Mouse (Mus musculus) Patski (cell line): Measurements from ENCODE around the gene Mtmr10. TPM values are rescaled to one million over a fixed set of nuclear protein-coding genes. Genes with fewer than 3 reads are reported as not detected.

Experiments
- ATAC-seq: fragments of 100-300 bp; one replicate; pipeline ENCODE4 v1.8.0; 2021
- CTCF ChIA-PET: fragments of 350-600 bp; sonication (Branson Sonifier 250); formaldehyde crosslinking; loops from one replicate; lab custom pipeline; 2022; ENCODE audit warnings: inconsistent platforms; lab: Charles Lee
- POLR2A ChIA-PET: fragments of 350-600 bp; sonication (Branson Sonifier 250); formaldehyde crosslinking; loops from one replicate; lab custom pipeline; 2022; ENCODE audit warnings: antibody characterized with exemption, inconsistent platforms; lab: Charles Lee
- DNase-seq: peaks from one replicate; pipeline ENCODE4 v3.0.0-alpha.2; 2011; ENCODE audit warnings: low read depth, low spot score
- H3K27me3 ChIP-seq: fragments of 371-371 bp; one replicate; pipeline ENCODE4 v1.5.1; 2021
- CTCF ChIP-seq: fragments of 100-300 bp; IDR thresholded peaks from one replicate; pipeline ENCODE4 v1.5.1; 2021
- in situ Hi-C: fragments of 300-500 bp; cut with MboI; formaldehyde crosslinking; loops from 3 replicates; pipeline ENCODE4 v1.11.1; 2018; ENCODE audit warnings: low pct_unique_long_range_greater_than_20kb, mixed read lengths
- polyA plus RNA-seq: library from polyadenylated mRNA; unstranded; gene quantifications from one replicate; pipeline ENCODE4 v1.2.3, GENCODE M21; 2021

Mtmr10 gene
- polyA plus RNA-seq, 1 experiment from 2014 or later = 26.7 TPM

DNA sequence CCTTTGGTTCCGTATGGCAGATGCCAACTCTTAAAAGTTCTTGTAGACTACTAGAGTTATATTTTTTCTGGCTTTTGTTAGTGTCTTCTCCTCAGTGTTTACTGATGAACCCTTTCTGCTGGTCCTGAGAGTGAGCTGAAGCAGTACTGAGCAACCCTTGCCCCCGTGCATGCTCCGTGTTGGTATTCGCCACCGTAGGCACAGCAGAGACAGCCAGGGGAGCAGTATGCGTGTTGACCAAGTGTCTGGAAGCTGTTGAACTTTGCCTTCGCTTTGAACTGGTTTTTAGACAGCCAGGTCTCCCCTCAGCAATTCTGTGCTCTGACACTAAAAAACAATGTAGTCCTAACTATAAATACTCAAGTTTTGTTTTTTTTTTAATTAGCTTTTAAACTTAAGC is 2.0 kb downstream of the Mtmr10 start:
- CTCF ChIA-PET = interaction anchor here (1.0 to 1.4 kb wide), 2 partner anchors 9 to 125 kb away, joined by 4 read pairs; no protein-coding TSS in a partner anchor
- in situ Hi-C loops = no loop called here
- ATAC-seq (no peak), DNase-seq (no peak)
- POLR2A ChIA-PET = no interaction called here
- H3K27me3 ChIP-seq = no peaks in the 10 kb centered on the region
- TF ChIP-seq CTCF = no peak

DNA sequence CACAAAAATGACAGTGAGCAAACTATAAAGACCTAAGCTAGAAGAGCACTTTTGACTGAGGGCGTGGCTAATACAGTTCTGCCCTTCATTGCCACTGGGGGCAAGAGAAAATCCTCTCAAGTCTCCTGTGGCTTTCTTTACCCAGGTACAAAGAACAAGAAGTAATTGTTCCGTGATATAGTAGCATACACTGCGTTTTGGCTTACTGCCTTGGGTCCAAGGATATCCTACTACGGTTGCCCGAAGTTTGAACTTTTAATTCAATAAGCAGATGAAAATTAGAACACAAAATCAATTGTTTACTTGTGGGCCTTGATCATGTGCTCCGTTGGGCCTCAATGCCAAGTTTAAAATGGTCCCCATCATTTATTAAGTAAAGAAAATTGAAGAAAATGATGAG is 3.0 kb downstream of the Mtmr10 start:
- ChIA-PET POLR2A (no interaction called here), CTCF (no interaction called here)
- in situ Hi-C loops = no loop called here
- no peak for DNase-seq
- no peaks in the 10 kb centered on the region for H3K27me3 ChIP-seq
- TF ChIP-seq CTCF = no peak
- ATAC-seq = no peak

DNA sequence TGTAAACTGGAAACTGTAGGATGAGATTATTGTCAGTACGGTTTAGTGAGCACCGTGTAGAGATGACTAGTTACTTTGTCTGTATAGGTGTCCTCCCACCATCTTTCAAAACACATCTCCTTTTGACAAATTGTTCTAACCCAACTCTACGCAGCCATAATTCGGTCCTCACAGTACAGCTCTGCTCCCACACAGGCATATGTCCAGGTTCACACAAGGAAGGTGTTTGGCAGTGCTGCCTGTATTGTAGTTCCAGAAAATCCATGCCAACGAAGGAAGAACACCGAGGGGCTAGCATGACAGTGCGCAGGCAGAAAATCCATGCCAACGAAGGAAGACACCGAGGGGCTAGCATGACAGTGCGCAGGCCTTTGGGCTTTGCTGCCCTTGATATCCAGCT is 4.3 kb downstream of the Mtmr10 start:
- in situ Hi-C loops = no loop called here
- ChIA-PET POLR2A (interaction anchor here (0.9 kb wide), 1 partner anchor 14 kb away, joined by 3 read pairs; no protein-coding TSS in a partner anchor), CTCF (interaction anchor here (0.7 to 1.8 kb wide), 4 partner anchors 14 to 56 kb away, joined by 3 to 5 read pairs (median 4); no protein-coding TSS in a partner anchor)
- DNase-seq (no peak), ATAC-seq (no peak)
- H3K27me3 ChIP-seq = no peaks in the 10 kb centered on the region
- no peak for TF ChIP-seq CTCF

DNA sequence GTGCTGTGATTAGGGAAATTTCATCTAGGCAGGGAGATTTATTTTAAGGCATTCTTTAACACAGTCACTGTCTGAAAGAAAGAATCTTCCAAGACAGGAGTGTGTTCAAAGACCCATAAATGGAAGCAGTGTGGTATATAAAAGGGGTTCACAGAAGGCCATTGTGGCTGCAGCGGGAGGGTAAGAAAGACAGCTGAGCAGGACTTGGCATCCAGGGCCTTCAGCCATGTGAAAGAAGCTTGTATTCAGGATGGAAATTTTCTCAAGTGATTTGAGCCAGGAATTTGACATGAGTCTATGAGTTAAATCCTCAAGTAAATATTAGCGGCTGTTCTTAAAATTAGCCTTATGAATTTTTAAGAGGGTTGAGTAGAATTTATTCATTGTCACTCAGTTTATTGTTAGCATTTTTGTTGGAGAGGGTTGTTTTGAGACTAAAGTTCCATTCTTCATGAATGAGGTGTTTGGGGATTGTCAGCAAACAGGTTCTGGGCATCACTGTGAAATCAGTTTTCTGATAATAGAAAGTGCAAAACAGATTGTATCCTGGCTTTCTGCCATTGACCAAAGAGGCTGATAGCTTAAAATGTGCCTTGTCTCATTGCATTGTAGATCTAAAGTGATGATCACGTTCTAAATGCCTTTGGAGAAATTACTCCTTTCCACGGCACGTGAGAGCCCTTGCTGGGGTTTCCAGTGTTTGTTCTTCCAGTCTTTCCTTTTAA is 9.0 kb downstream of the Mtmr10 start:
- ChIA-PET CTCF (interaction anchor here (0.9 to 1.8 kb wide), 3 partner anchors 10 to 117 kb away, joined by 3 to 6 read pairs (median 3); no protein-coding TSS in a partner anchor), POLR2A (no interaction called here)
- ATAC-seq = no peak
- TF ChIP-seq CTCF = no peak
- no peaks in the 10 kb centered on the region for H3K27me3 ChIP-seq
- no peak for DNase-seq
- in situ Hi-C loops = no loop called here

DNA sequence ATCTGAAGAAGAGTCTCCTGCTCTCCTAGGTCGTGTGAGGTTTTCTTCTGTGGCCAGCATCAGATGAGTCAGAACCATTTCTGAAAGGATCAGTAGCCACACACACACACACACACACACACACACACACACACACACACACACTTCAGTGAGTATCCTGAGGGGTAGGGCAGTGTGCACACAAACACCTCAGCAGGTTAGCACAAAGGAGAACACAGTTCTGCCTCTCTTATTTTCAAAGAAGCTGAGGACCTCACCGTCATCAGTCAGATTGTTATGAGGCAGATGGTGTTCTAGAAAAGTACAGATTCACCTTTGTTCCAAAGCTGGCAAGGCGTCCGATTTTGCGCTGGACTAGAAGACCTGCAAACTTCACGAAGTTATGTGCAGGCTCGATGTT is 22.8 kb downstream of the Mtmr10 start:
- ChIA-PET CTCF (interaction anchor here (1.6 to 2.0 kb wide), 2 partner anchors 10 to 18 kb away, joined by 5 read pairs; no protein-coding TSS in a partner anchor), POLR2A (no interaction called here)
- DNase-seq (no peak), ATAC-seq (no peak)
- in situ Hi-C loops = no loop called here
- H3K27me3 ChIP-seq = no peaks in the 10 kb centered on the region
- TF ChIP-seq CTCF = no peak

DNA sequence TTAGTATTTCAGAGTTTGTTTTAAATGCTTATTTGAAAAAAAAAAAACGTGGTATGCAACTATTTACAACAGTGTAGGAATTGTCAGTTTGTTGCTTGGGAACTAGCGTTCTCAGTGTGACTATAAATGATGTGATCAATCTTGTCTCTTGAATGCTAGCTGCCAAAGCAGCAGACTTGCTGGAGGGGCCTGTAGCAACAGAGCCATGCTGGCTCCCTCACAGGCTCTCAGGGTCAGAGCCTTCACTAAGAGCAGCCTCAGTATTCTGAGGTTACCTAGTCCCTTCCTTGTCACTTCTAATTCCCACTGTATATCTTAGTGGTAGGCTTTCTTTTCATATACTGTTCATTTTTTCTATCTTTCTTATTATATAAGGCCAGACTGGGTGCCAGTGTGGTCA is 23.3 kb downstream of the Mtmr10 start:
- ChIA-PET CTCF (interaction anchor here (1.6 to 2.0 kb wide), 2 partner anchors 10 to 19 kb away, joined by 5 read pairs; no protein-coding TSS in a partner anchor), POLR2A (no interaction called here)
- no peak for TF ChIP-seq CTCF
- ATAC-seq (no peak), DNase-seq (no peak)
- H3K27me3 ChIP-seq = no peaks in the 10 kb centered on the region
- in situ Hi-C loops = no loop called here

DNA sequence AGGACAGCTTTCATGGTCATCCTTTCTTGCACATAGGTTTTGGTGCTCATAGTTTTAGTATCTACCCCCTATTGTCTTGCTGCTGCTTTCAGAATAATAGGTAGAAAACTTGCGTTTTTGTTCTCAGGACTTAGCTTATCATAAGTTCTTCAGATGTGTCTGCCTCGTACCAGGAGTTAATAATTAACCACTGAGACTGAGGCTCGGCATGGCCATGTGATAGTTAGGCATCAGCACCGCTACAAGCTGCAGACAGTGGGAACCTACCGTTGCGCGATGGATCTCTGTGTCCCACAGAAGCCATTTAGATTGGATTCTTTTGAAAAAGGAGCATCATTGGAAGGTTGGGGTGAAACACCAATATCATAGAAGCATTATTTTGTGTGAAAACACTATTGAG is 25.4 kb downstream of the Mtmr10 start:
- POLR2A ChIA-PET = no interaction called here
- no peak for ATAC-seq
- in situ Hi-C loops = no loop called here
- no peaks in the 10 kb centered on the region for H3K27me3 ChIP-seq
- CTCF ChIA-PET = no interaction called here
- DNase-seq = no peak
- TF ChIP-seq CTCF = no peak

DNA sequence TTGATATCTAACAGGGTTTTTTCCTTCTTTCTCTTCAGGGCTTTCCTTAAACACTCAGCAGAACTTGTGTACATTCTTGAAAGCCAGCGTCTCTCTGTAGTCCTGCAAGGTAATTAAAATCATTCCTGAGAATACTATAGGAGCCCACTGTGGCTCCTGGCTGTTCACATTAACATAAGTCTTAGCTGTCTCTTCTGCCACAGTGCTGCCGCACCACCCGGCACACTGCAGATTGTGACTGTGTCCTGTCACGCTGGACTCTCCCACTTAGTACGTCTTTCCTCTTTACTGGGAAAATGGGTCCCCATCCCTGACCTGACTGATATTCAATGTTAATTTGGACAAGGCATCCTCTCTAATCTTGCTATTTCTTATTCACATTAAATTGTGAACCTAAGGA is 33.7 kb downstream of the Mtmr10 start:
- TF ChIP-seq CTCF = no peak
- no peaks in the 10 kb centered on the region for H3K27me3 ChIP-seq
- ATAC-seq (no peak), DNase-seq (no peak)
- CTCF ChIA-PET = interaction anchor here (1.0 to 1.1 kb wide), 2 partner anchors 11 to 156 kb away, joined by 3 to 5 read pairs; no protein-coding TSS in a partner anchor
- in situ Hi-C loops = loop anchor here (5.0 to 10.0 kb wide), 3 partner anchors 159 to 566 kb away; no protein-coding TSS in a partner anchor
- POLR2A ChIA-PET = interaction anchor here (0.6 kb wide), 1 partner anchor 99 kb away, joined by 3 read pairs; no protein-coding TSS in a partner anchor

DNA sequence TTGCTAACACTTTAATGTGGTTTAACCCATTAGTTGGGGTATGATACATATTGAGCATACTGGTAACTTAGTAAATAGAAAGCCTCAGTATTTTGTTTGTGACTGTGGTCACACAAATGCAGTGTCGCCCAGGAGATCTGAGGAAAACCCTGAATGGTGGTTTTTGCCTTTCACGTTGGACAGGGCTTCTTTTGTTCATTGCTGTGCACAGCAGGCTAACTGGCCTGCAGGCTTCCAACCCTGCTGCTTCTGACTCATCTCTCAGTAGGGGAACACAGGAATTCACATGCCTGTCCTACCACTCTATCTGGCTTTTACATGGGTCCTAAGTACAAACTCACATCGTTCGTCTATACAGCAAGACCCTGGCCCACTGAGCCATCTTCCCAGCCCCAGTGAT is 34.2 kb downstream of the Mtmr10 start:
- DNase-seq (peak; percentile 13), ATAC-seq (peak; percentile 73)
- no peak for TF ChIP-seq CTCF
- no peaks in the 10 kb centered on the region for H3K27me3 ChIP-seq
- in situ Hi-C loops = loop anchor here (5.0 to 10.0 kb wide), 3 partner anchors 159 to 567 kb away; no protein-coding TSS in a partner anchor
- ChIA-PET POLR2A (no interaction called here), CTCF (no interaction called here)

DNA sequence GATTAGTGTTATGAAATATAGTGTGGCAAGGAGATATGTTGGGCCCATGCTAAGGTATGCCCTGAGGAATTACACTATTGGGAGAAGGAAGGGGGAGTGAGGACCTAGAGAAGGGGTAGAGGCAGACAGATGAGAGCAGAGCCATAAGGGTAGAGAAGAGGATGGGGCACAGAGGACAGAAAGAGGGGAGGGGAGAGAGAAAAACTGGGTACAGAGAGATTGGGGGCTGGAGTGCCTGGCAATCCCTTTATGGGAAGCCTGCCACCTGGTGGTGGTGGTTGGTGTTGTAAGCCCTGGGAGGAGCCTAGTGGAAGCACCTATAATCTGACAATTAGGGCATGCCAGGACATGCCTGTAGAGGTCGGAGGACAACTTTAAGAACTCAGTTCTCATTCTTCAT is 39.4 kb downstream of the Mtmr10 start:
- CTCF ChIA-PET = interaction anchor here (0.7 to 2.7 kb wide), 4 partner anchors 9 to 162 kb away, joined by 3 to 10 read pairs (median 3); no protein-coding TSS in a partner anchor
- in situ Hi-C loops = loop anchor here (10.0 kb wide), 2 partner anchors 272 to 572 kb away; no protein-coding TSS in a partner anchor

DNA sequence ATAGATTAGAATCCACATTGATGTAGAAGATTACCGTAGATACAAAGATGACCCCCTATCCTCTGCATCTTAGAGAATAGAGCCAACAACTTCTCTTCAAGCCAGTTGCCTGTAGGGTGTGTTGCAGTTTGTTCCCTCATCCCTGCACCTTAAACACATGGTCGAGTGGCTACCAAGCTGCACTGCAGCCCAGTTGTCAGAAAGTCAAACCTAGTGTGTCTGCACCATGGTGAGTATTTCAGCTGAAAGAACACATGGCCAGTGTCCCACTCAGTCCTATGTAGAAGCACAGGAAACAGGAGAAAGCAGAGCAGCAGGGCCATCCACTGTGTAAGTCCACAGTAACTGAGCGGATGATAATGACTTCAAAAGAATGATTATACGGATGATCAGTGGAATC is 40.0 kb downstream of the Mtmr10 start:
- no peak for ATAC-seq
- no peaks in the 10 kb centered on the region for H3K27me3 ChIP-seq
- in situ Hi-C loops = loop anchor here (10.0 kb wide), 2 partner anchors 273 to 573 kb away; no protein-coding TSS in a partner anchor
- no peak for TF ChIP-seq CTCF
- CTCF ChIA-PET = interaction anchor here (0.6 to 1.5 kb wide), 3 partner anchors 9 to 163 kb away, joined by 3 read pairs; no protein-coding TSS in a partner anchor
- POLR2A ChIA-PET = no interaction called here
- DNase-seq = no peak

More for the DNA sequence above, 39.4 kb downstream of the Mtmr10 start:
- ATAC-seq (peak; percentile 69), DNase-seq (peak; percentile 35)
- POLR2A ChIA-PET = no interaction called here
- no peaks in the 10 kb centered on the region for H3K27me3 ChIP-seq
- peak; percentile 84 for TF ChIP-seq CTCF
